Mouse (Mus musculus) limb, embryonic 10.5 days (tissue): ENCODE data around the gene Alk. TPM values are rescaled to one million over a fixed set of nuclear protein-coding genes. Genes with fewer than 3 reads are reported as not detected.
"Not testable (repeated sequence)": the region's sequence is repeated elsewhere in the genome, so short reads cannot be mapped to it uniquely, and the experiment has no call there.

Source experiments
- DNase-seq: peaks from one replicate; pipeline ENCODE4 v3.0.0-alpha.2; 2017; ENCODE audit warnings: low spot score
- H3K27ac ChIP-seq: fragments of 300-500 bp; sonication (generic); 2 replicates; pipeline ENCODE4 v1.5.1; 2016; ENCODE audit warnings: mild to moderate bottlenecking
- H3K27me3 ChIP-seq: fragments of 300-500 bp; sonication (generic); 2 replicates; pipeline ENCODE4 v1.6.1; 2016; ENCODE audit warnings: low read depth, mild to moderate bottlenecking; ENCODE audit not compliant: poor library complexity, severe bottlenecking
- H3K36me3 ChIP-seq: fragments of 300-500 bp; sonication (generic); 2 replicates; pipeline ENCODE4 v1.6.1; 2016; ENCODE audit warnings: mild to moderate bottlenecking, moderate library complexity
- H3K4me1 ChIP-seq: fragments of 300-500 bp; sonication (generic); 2 replicates; pipeline ENCODE4 v1.6.1; 2016
- H3K4me3 ChIP-seq: fragments of 300-500 bp; sonication (generic); 2 replicates; pipeline ENCODE4 v1.5.1; 2016; ENCODE audit warnings: mild to moderate bottlenecking, moderate library complexity
- H3K9me3 ChIP-seq: fragments of 300-500 bp; sonication (generic); replicated peaks from 2 replicates; pipeline ENCODE4 v1.6.1; 2016; ENCODE audit warnings: mild to moderate bottlenecking
- WGBS: fragments of 180-500 bp; shearing (Covaris S2); methylation state at CpG from one replicate; pipeline ENCODE4 v1.1.7; 2016; 5-methylcytosine and 5-hydroxymethylcytosine counted together
- polyA plus RNA-seq: library from polyadenylated mRNA; unstranded; fragments of >200 nt; fragmentation: Nextera tagmentation; extraction: Ambion mirVana; gene quantifications from 2 replicates; pipeline ENCODE4 v1.2.1, GENCODE M21; 2016

Gene Alk
- polyA plus RNA-seq, 1 experiment from 2014 or later, result 0.04 TPM

DNA sequence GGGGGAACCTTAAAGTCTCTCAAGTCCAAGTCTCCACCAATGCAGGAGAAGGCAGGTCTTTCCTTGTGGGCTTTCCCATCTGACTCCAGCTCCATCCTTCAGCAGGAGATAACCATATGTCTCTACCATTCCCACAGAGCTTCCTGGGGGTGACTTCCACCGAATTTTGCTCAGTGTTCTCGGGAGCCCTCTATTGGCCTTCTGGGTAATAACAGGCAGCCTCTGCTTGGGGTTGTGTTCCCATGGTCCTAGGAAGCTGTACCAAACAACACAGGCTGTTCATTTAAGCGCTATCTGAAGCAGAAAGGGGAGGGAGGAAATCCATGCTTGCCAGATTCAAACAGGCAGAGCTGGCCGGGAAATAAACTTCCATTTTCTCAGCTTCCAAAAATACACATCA, 82.0 kb downstream of the Alk start:
- peak; percentile 35 for DNase-seq
- Histone ChIP-seq H3K36me3 (no peaks in the 10 kb centered on the region), H3K27me3 (no peaks in the 10 kb centered on the region), H3K4me1 (no peaks in the 10 kb centered on the region), H3K27ac (no peak overlapping the region), H3K4me3 (no peak overlapping the region), H3K9me3 (no peaks in the 10 kb centered on the region)
- WGBS, result 24% methylated on average over 4 of the region's 4 CpGs

DNA sequence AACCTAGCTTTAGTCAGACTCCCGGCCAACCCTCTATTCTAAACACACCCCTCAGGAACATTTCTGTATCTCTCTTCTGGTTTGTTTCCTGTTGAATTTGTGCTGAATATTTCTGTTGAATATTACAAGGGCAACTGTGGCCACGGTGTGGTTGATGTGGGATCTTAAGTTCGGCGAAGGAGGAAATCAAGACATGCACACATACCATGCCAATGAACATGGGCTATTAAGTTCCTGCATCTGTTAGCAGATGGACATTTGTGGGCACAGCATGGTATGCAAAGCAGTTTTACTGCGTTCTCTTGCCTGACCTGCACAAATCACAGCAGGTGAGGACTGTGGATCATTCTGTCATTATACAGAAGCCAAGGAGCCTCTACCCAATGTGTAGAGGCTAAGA, 83.1 kb downstream of the Alk start:
- Histone ChIP-seq H3K36me3 (no peaks in the 10 kb centered on the region), H3K9me3 (no peaks in the 10 kb centered on the region), H3K4me1 (no peaks in the 10 kb centered on the region), H3K27me3 (no peaks in the 10 kb centered on the region), H3K27ac (no peak overlapping the region), H3K4me3 (no peak overlapping the region)
- no peak for DNase-seq
- WGBS, result 93% methylated on average over 5 of the region's 5 CpGs

DNA sequence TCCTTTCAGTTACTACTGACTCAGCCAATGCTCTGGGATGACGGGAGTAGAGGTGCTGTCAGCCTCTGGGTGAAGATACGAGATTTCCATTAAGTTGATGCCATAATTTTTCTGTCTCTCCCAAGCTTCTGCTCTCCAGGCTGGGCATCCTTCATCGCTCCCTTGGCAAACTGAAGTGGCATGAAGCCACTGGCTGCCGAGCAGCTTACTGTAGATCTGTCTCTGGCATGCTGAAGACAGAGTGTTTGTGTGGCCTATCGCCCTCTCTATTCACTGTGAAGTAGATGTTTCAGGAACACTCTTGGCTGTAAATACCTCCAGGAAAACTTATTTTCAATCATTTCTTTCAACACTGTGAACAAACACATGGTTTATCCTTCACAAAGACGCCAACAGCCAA, 93.7 kb downstream of the Alk start:
- H3K4me1 ChIP-seq, result no peaks in the 10 kb centered on the region
- no peaks in the 10 kb centered on the region for H3K9me3 ChIP-seq
- DNase-seq, result no peak
- H3K27me3 ChIP-seq, result no peaks in the 10 kb centered on the region
- 91% methylated on average over 6 of the region's 6 CpGs for WGBS
- H3K27ac ChIP-seq, result no peak overlapping the region
- no peak overlapping the region for H3K4me3 ChIP-seq
- no peaks in the 10 kb centered on the region for H3K36me3 ChIP-seq

DNA sequence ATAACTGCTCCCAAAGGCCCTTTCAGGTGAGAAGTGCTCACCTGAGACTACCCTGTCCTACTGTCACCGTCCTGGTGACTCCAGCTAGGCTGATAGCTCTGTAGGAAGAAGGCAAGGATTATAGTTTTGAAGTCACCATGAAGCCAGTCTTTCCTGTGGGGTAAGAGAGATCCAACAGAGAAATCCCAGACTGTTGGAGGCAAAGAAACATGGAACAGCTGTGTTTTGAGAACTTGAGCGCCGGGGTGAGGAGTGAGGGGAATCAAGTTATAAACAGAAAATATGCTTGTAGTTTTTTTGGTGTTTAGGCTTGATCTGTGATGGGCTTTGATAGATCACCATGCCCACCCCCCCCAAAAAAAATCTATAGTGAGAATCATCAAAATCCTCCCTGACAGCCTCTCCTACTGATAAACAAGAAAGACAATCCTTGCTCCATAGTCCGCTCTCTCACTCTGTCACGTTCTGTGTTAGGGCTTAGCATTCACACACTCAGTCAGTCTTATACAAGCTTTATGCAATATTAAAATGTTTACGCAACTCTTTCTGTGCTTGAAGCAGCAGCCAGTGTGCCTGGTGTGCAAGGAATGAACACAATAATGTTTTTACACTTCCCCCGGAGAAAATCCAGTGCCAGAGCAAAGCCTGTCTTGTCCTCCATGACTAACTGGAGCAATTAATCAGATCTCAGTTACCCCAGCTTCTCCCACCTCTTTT, 95.6 kb downstream of the Alk start:
- Histone ChIP-seq H3K27ac (no peak overlapping the region), H3K27me3 (no peaks in the 10 kb centered on the region), H3K4me3 (no peak overlapping the region), H3K4me1 (no peaks in the 10 kb centered on the region), H3K9me3 (no peaks in the 10 kb centered on the region), H3K36me3 (no peaks in the 10 kb centered on the region)
- DNase-seq, result no peak
- WGBS, result 93% methylated on average over 7 of the region's 7 CpGs

DNA sequence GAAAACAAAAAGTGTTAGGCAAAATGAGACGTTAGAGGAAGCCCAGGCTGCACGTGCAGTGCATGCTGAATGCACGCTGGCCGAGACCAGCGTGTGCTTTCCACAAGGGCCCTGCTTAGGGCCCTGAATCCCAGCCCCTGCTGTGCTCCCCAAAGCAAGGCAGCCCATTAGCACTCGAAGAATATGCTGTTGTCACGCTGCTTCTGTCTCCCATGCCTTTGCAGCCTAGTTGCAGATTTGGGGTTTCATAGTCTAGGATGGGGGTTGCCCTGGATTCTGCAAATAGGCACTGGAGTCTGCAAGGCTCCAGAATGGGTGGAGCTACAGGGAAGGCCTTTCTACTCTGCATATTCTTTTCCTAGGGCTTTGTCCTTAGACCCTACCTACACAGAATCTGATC, 99.2 kb downstream of the Alk start:
- WGBS, result 64% methylated on average over 7 of the region's 7 CpGs
- Histone ChIP-seq H3K27ac (no peak overlapping the region), H3K4me3 (no peak overlapping the region), H3K4me1 (no peaks in the 10 kb centered on the region), H3K9me3 (no peaks in the 10 kb centered on the region), H3K27me3 (no peaks in the 10 kb centered on the region), H3K36me3 (no peaks in the 10 kb centered on the region)
- DNase-seq, result no peak

DNA sequence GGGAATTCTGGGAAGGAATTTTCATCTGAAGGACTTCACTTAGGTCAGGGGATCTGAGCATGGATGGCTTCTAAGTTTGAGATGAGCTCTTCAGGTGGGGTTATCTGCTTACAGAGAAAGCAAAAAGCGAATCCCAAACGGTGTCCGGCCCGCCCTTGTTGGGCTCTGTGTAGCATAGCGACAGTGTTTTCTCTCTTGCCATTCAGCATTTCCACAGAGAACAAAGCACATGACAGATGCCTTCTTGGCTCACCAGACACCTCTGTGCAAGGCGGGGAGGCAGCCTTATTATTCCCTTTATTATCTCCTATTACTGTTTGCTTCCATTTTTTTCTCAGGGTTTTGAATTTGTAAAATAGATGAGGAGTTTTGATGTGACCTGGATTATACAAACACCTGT, 99.8 kb downstream of the Alk start:
- Histone ChIP-seq H3K36me3 (no peaks in the 10 kb centered on the region), H3K27me3 (no peaks in the 10 kb centered on the region), H3K4me1 (no peaks in the 10 kb centered on the region), H3K27ac (no peak overlapping the region), H3K9me3 (no peaks in the 10 kb centered on the region), H3K4me3 (no peak overlapping the region)
- WGBS, result 90% methylated on average over 6 of the region's 6 CpGs
- DNase-seq, result no peak

DNA sequence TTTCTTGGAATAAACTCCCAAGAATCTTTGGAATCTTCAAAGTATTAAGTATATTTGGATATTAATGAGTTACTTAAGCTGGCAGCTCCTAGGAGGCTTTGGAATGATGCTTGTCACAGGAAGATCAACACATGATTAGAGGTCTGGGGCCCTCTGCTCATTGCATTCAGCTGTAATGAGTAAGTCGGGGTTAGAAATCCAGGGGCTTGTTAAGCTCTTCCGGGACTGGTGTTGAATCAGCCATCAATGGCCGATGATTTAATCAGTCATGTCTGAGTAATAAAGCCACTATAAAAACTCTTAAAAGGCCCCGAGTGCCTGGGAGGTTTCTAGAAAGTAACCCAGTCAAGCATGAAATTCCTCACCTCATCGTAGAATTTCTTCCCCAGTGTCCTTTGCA, 109.0 kb downstream of the Alk start:
- no peaks in the 10 kb centered on the region for H3K27me3 ChIP-seq
- DNase-seq, result no peak
- no peak overlapping the region for H3K27ac ChIP-seq
- H3K9me3 ChIP-seq, result no peaks in the 10 kb centered on the region
- 86% methylated on average over 5 of the region's 5 CpGs for WGBS
- H3K36me3 ChIP-seq, result no peaks in the 10 kb centered on the region
- H3K4me3 ChIP-seq, result no peak overlapping the region
- no peaks in the 10 kb centered on the region for H3K4me1 ChIP-seq

DNA sequence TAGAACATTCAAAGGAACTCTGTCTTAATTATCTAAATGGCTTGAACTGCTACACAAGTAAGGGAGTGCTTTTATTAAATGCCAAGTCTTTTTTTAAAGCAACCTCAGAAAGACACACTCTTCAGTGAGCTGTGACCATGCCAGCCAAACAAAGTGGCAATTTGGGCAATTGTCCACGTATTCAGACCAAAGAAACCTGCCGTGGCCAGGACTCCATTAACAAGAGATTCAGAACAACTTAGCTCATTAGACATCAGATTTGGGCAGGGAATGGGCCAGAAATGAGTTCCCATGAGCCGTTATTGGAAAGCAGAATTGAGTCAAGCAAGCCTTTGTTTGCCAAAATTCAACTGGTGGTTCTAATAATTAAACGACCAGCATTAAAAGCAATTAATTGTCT, 118.8 kb downstream of the Alk start:
- H3K4me1 ChIP-seq, result no peaks in the 10 kb centered on the region
- no peaks in the 10 kb centered on the region for H3K36me3 ChIP-seq
- no peak for DNase-seq
- no peaks in the 10 kb centered on the region for H3K27me3 ChIP-seq
- no peak overlapping the region for H3K27ac ChIP-seq
- no peaks in the 10 kb centered on the region for H3K9me3 ChIP-seq
- WGBS, result 91% methylated on average over 4 of the region's 4 CpGs
- H3K4me3 ChIP-seq, result no peak overlapping the region

DNA sequence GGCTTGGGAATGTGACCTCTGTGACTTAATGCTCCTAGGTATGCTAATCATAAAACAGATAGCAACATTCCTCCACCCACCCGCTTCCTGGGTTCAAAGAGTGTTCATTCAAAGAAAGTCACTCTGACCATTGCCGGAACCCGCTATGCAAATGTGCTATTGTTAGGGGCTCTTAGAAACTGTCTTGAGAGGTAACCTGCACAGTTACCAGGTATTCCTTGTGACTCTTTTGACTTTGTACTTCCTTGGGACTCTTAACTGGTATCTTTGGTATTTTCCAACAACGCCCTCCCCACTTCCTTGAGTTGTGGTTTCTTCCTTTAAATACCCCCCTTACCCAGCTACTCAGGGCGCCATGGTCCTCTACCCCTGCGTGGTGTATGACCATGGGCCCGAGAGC, 125.2 kb downstream of the Alk start:
- not testable (repeated sequence) for H3K4me3 ChIP-seq, DNase-seq, H3K4me1 ChIP-seq, H3K27ac ChIP-seq, H3K9me3 ChIP-seq, H3K36me3 ChIP-seq, H3K27me3 ChIP-seq
- 94% methylated on average over 7 of the region's 7 CpGs for WGBS

DNA sequence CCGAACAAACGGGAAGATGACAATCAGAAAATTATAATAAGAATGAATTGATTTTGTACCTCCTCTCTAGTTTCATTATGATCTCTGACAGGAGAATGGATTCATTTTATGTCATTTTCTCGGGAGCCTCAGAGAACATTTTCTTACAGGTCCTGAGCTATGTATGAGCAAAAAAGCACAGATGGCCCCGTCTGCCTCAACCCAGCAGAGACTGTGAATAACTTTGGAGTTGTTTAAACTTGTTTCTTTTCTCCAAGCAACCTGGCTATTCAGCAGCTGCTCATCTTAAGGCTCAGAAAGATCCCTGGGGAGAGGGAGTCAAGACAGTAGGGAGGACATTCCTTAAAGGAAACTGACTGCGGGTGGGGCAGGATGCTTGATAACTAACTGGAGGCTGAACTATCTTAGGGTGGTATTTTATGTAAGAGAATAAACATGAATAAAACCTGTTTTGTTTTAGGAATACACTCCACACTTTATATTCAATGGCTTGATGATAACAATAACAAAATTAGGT, 126.5 kb downstream of the Alk start:
- Histone ChIP-seq H3K36me3 (no peaks in the 10 kb centered on the region), H3K4me3 (no peak overlapping the region), H3K27ac (no peak overlapping the region), H3K9me3 (no peaks in the 10 kb centered on the region), H3K27me3 (no peaks in the 10 kb centered on the region), H3K4me1 (0 out of 2 replicates have a peak, but pooled peaks cover 2% of the 10 kb centered on the region)
- no peak for DNase-seq
- WGBS, result 73% methylated on average over 5 of the region's 5 CpGs

DNA sequence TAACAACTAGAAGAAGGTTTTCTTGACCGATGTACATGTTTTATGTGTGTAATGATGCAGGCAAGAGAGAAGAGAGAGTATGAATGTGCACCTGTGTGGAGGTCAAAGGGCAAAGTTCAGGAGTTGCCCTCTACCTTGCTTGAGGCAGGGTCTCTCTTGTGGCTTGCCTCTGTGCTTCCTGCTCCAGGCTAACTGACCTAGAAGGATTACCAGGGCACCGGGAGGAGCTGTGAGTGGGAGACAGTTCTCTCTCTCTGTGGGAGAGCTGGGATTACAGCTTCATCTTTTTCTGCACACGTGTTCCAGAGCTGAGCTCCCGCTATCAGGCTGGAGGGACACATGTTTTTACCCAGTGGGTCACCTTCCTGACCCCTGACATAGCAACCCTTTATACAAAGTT, 127.5 kb downstream of the Alk start:
- Histone ChIP-seq H3K27ac (no peak overlapping the region), H3K36me3 (no peaks in the 10 kb centered on the region), H3K4me1 (0 out of 2 replicates have a peak, but pooled peaks cover 2% of the 10 kb centered on the region), H3K27me3 (no peaks in the 10 kb centered on the region), H3K9me3 (no peaks in the 10 kb centered on the region), H3K4me3 (no peak overlapping the region)
- WGBS, result 49% methylated on average over 4 of the region's 4 CpGs
- DNase-seq, result no peak

DNA sequence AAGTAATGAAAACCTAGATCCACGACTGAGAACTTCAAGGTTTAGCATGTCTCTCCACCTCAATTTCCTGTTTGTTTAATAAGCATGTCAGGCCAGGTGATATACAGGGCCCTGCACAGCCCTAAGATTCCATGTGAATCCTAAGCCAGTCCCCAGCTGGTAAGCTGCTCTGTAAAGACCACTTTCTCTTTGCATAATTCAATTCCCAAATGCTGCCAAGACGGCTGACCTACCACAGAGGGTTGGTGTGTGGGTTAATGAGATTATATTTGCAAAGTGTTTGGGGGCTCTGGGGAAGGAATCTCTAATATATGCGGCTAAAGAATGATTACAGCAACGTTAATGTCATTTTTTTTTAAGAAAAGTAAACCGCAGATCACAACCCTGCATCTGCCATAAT, 130.3 kb downstream of the Alk start:
- H3K4me1 ChIP-seq, result 0 out of 2 replicates have a peak, but pooled peaks cover 2% of the 10 kb centered on the region
- WGBS, result 85% methylated on average over 5 of the region's 5 CpGs
- H3K9me3 ChIP-seq, result no peaks in the 10 kb centered on the region
- no peak overlapping the region for H3K27ac ChIP-seq
- H3K4me3 ChIP-seq, result no peak overlapping the region
- no peaks in the 10 kb centered on the region for H3K27me3 ChIP-seq
- no peak for DNase-seq
- H3K36me3 ChIP-seq, result no peaks in the 10 kb centered on the region

DNA sequence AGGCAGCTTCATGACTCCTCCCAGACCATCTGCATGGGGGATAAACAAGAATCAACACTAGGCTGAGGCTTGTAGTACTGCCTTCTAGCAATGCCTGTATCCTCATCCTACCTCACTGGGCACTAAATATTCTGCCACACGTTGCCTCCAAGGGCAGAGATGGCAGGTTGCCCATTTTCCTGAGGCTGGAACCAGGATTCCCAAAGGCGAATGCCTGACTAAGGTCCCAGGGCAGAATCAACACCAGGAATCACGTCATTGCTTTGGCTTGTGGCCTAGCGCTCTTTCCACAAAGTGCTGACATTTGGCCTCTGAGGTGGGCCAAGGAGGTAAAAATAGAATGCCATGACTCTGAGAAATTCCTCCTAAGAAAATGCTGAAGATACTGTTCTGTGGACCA, 155.9 kb downstream of the Alk start:
- WGBS, result 86% methylated on average over 4 of the region's 4 CpGs
- no peaks in the 10 kb centered on the region for H3K27me3 ChIP-seq
- H3K27ac ChIP-seq, result no peak overlapping the region
- no peaks in the 10 kb centered on the region for H3K9me3 ChIP-seq
- H3K4me1 ChIP-seq, result no peaks in the 10 kb centered on the region
- no peak overlapping the region for H3K4me3 ChIP-seq
- no peak for DNase-seq
- no peaks in the 10 kb centered on the region for H3K36me3 ChIP-seq
